Mouse (Mus musculus): ENCODE data around the gene Nell1. TPM values are rescaled to one million over a fixed set of nuclear protein-coding genes. Genes with fewer than 3 reads are reported as not detected.

The Nell1 gene
- polyA plus RNA-seq, 1 experiment from 2014 or later, result 2.2 TPM

GRCm38 (mm10) chr7:50137706-50138105 lies 163.0 kb downstream of the Nell1 start:
- H3K4me1 ChIP-seq (ENCODE audit: control insufficient read depth, insufficient read depth, low read length), result no peaks in the 10 kb centered on the region
- no peak overlapping the region for H3K9ac ChIP-seq (ENCODE audit: low read length)
- DNase-seq (ENCODE audit: low spot score, missing footprints), result no peak
- no peaks in the 10 kb centered on the region for H3K36me3 ChIP-seq (ENCODE audit: control insufficient read depth, insufficient read depth, low read length)
- H3K9me3 ChIP-seq (ENCODE audit: control insufficient read depth, low read length), result no peaks in the 10 kb centered on the region
- no peaks in the 10 kb centered on the region for H3K27me3 ChIP-seq (ENCODE audit: control insufficient read depth, insufficient read depth, low read length)
- H3K4me3 ChIP-seq (ENCODE audit: low read depth, low read length), result no peak overlapping the region
- ATAC-seq (ENCODE audit: low FRiP score), result no peak
- no peak overlapping the region for H3K27ac ChIP-seq (ENCODE audit: low read depth, low read length)
- H3K4me2 ChIP-seq, result no peak overlapping the region
- WGBS, result 85% methylated on average over 3 of the region's 3 CpGs

DNA sequence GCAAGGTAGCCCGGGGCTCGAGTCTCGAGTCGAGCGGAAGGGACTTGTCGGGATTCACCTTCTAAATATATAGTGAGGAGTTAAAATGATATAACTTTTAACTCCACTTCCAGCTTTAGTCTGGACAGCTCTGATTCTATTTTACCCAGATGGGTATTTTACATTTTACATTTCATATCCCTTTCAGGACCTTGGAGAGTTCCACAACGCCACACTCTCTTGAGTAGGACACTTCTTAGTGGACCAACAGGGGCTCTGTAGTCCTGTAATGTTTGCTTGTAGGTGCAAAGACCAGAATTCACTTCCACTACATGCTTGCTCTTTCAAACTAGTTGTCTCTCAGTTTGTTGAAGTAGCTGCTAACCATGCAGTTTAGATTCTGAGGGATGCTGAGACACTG lies 174.7 kb downstream of the Nell1 start:
- Histone ChIP-seq H3K27me3 (ENCODE audit: control insufficient read depth, insufficient read depth, low read length) (no peaks in the 10 kb centered on the region), H3K4me3 (ENCODE audit: low read depth, low read length) (no peak overlapping the region), H3K9ac (ENCODE audit: low read length) (no peak overlapping the region), H3K27ac (ENCODE audit: low read depth, low read length) (no peak overlapping the region), H3K4me2 (no peak overlapping the region), H3K36me3 (ENCODE audit: control insufficient read depth, insufficient read depth, low read length) (no peaks in the 10 kb centered on the region), H3K4me1 (ENCODE audit: control insufficient read depth, insufficient read depth, low read length) (no peaks in the 10 kb centered on the region), H3K9me3 (ENCODE audit: control insufficient read depth, low read length) (no peaks in the 10 kb centered on the region)
- DNase-seq (ENCODE audit: low spot score, missing footprints), result no peak
- no peak for ATAC-seq (ENCODE audit: low FRiP score)
- 91% methylated on average over 7 of the region's 7 CpGs for WGBS

DNA sequence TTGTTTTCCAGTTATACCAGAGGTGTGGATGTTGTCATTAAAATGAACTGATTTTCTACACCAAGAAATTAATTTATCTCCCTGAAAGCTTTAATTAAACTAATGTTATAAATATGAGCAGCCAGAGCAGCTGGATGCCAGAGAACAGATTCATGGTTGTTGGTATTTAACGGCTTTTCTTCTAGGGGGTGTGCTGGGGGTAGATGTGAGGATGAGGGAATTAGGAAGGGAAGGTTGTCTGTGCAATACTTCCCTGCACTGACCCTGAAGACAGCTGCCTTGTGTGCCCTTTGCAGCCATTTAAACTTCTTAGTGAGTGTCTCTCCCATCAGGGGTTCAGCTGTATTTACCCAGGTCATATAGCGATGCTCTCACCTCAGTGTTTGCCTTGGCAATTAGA lies 176.2 kb downstream of the Nell1 start:
- H3K27me3 ChIP-seq (ENCODE audit: control insufficient read depth, insufficient read depth, low read length), result no peaks in the 10 kb centered on the region
- H3K4me2 ChIP-seq, result no peak overlapping the region
- H3K27ac ChIP-seq (ENCODE audit: low read depth, low read length), result no peak overlapping the region
- no peaks in the 10 kb centered on the region for H3K9me3 ChIP-seq (ENCODE audit: control insufficient read depth, low read length)
- no peak for ATAC-seq (ENCODE audit: low FRiP score)
- H3K4me3 ChIP-seq (ENCODE audit: low read depth, low read length), result no peak overlapping the region
- H3K36me3 ChIP-seq (ENCODE audit: control insufficient read depth, insufficient read depth, low read length), result no peaks in the 10 kb centered on the region
- no peaks in the 10 kb centered on the region for H3K4me1 ChIP-seq (ENCODE audit: control insufficient read depth, insufficient read depth, low read length)
- H3K9ac ChIP-seq (ENCODE audit: low read length), result no peak overlapping the region
- no peak for DNase-seq (ENCODE audit: low spot score, missing footprints)
- WGBS, result 82% methylated on average over 2 of the region's 2 CpGs

DNA sequence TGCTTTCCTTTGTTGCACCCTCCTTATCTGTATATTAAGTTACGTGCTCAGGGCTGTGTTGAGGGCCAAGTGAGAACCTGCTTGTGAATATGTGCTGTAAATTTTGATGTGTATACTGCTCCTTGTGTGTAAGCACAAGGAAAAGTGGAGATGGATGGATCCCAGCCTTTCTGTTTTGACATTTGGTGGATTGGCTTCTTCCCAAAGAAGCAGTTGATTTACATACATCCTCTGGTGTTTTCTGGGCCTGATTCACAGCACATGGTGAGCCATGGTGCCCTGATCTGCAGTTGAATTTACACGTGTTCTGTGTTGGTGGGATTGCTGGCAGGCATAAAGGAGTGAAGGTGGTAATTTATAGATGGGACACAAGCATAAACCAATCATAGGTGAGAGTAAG lies 179.0 kb downstream of the Nell1 start:
- Histone ChIP-seq H3K4me2 (no peak overlapping the region), H3K4me3 (ENCODE audit: low read depth, low read length) (no peak overlapping the region), H3K9me3 (ENCODE audit: control insufficient read depth, low read length) (no peaks in the 10 kb centered on the region), H3K36me3 (ENCODE audit: control insufficient read depth, insufficient read depth, low read length) (no peaks in the 10 kb centered on the region), H3K27ac (ENCODE audit: low read depth, low read length) (no peak overlapping the region), H3K4me1 (ENCODE audit: control insufficient read depth, insufficient read depth, low read length) (no peaks in the 10 kb centered on the region), H3K9ac (ENCODE audit: low read length) (no peak overlapping the region), H3K27me3 (ENCODE audit: control insufficient read depth, insufficient read depth, low read length) (no peaks in the 10 kb centered on the region)
- 90% methylated on average over 2 of the region's 2 CpGs for WGBS
- ATAC-seq (ENCODE audit: low FRiP score), result no peak
- DNase-seq (ENCODE audit: low spot score, missing footprints), result no peak

DNA sequence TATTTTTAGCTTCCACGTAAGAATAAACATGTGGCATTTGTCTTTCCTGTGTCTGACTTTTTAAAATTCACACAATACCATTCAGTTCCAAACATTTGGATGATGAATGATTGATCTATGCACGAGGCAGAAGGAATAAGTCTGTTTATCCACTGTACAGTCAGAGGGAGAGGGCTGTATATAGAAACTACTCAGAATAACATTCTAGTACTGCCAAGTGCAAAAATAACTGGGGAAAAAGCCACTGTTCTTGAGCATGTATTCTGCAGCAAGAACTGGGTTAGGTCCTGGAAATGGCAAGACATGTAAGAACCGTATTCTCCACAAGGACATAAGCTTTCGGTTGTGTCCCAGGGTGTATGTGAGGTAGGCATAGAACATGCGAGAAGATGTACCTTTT lies 187.9 kb downstream of the Nell1 start:
- H3K36me3 ChIP-seq (ENCODE audit: control insufficient read depth, insufficient read depth, low read length), result no peaks in the 10 kb centered on the region
- ATAC-seq (ENCODE audit: low FRiP score) (no peak), DNase-seq (ENCODE audit: low spot score, missing footprints) (no peak)
- H3K4me3 ChIP-seq (ENCODE audit: low read depth, low read length), result no peak overlapping the region
- no peaks in the 10 kb centered on the region for H3K27me3 ChIP-seq (ENCODE audit: control insufficient read depth, insufficient read depth, low read length)
- H3K4me1 ChIP-seq (ENCODE audit: control insufficient read depth, insufficient read depth, low read length), result no peaks in the 10 kb centered on the region
- 90% methylated on average over 5 of the region's 5 CpGs for WGBS
- H3K9ac ChIP-seq (ENCODE audit: low read length), result no peak overlapping the region
- H3K9me3 ChIP-seq (ENCODE audit: control insufficient read depth, low read length), result no peaks in the 10 kb centered on the region
- H3K4me2 ChIP-seq, result no peak overlapping the region
- no peak overlapping the region for H3K27ac ChIP-seq (ENCODE audit: low read depth, low read length)

GRCm38 (mm10) chr7:50168778-50169177 lies 194.1 kb downstream of the Nell1 start:
- DNase-seq (ENCODE audit: low spot score, missing footprints), result no peak

GRCm38 (mm10) chr7:50186306-50186705 lies 211.6 kb downstream of the Nell1 start:
- no peaks in the 10 kb centered on the region for H3K4me1 ChIP-seq (ENCODE audit: control insufficient read depth, insufficient read depth, low read length)
- no peak overlapping the region for H3K27ac ChIP-seq (ENCODE audit: low read depth, low read length)
- 89% methylated on average over 6 of the region's 6 CpGs for WGBS
- H3K4me3 ChIP-seq (ENCODE audit: low read depth, low read length), result no peak overlapping the region
- DNase-seq (ENCODE audit: low spot score, missing footprints), result no peak
- no peaks in the 10 kb centered on the region for H3K27me3 ChIP-seq (ENCODE audit: control insufficient read depth, insufficient read depth, low read length)
- H3K36me3 ChIP-seq (ENCODE audit: control insufficient read depth, insufficient read depth, low read length), result no peaks in the 10 kb centered on the region
- no peaks in the 10 kb centered on the region for H3K9me3 ChIP-seq (ENCODE audit: control insufficient read depth, low read length)
- no peak overlapping the region for H3K9ac ChIP-seq (ENCODE audit: low read length)
- ATAC-seq (ENCODE audit: low FRiP score), result no peak
- H3K4me2 ChIP-seq, result no peak overlapping the region

More at GRCm38 (mm10) chr7:50168778-50169177, 194.1 kb downstream of the Nell1 start:
- no peak overlapping the region for H3K4me2 ChIP-seq
- H3K4me1 ChIP-seq (ENCODE audit: control insufficient read depth, insufficient read depth, low read length), result no peaks in the 10 kb centered on the region
- no peaks in the 10 kb centered on the region for H3K27me3 ChIP-seq (ENCODE audit: control insufficient read depth, insufficient read depth, low read length)
- no peaks in the 10 kb centered on the region for H3K9me3 ChIP-seq (ENCODE audit: control insufficient read depth, low read length)
- ATAC-seq (ENCODE audit: low FRiP score), result no peak
- H3K27ac ChIP-seq (ENCODE audit: low read depth, low read length), result no peak overlapping the region
- no peak overlapping the region for H3K4me3 ChIP-seq (ENCODE audit: low read depth, low read length)
- H3K9ac ChIP-seq (ENCODE audit: low read length), result no peak overlapping the region
- H3K36me3 ChIP-seq (ENCODE audit: control insufficient read depth, insufficient read depth, low read length), result no peaks in the 10 kb centered on the region

DNA sequence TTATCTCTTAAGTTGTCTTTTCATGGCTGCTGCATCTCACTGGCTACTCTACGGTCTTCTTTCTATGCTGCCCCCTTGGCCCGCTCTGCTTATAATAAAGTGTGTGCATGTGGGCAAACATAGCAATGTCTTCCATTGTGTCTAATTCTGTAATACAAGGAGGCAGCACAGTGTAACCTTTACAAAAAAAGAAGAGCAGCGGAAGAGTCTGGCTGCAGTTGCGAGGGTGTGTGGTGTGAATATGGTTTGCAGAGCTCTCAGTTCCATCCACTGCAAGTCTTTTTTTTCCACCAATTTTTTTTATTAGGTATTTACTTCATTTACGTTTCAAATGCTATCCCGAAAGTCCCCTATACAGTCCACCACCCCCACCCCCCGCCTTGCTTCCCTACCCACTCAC lies 219.3 kb downstream of the Nell1 start:
- no peak for DNase-seq (ENCODE audit: low spot score, missing footprints)

DNA sequence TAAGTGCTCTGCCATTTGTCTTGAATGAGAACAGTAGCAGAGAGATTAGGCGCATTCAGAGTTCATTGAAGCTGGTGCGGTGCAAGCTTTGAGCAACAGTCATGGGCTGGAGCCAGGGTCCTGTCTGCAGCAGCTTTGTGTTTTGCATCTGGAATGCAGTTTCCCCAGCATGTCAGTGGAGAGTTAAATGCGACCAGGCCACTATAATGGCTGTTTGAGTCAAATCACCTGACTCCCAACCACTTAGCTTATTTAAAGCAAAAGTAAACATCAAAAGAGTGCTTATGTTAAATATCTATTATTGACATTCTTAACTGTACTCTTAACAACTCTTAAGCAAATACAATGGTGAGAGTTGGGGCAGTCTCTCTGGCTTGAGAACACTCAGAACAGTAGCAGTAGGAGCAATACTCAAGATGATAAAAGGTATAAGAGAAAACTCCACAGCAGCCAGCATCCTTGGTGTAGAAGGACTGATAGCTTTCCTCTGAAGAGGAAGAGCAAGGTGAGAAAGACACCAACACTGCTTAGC lies 220.5 kb downstream of the Nell1 start:
- Histone ChIP-seq H3K4me3 (ENCODE audit: low read depth, low read length) (no peak overlapping the region), H3K9me3 (ENCODE audit: control insufficient read depth, low read length) (no peaks in the 10 kb centered on the region), H3K27ac (ENCODE audit: low read depth, low read length) (no peak overlapping the region), H3K4me1 (ENCODE audit: control insufficient read depth, insufficient read depth, low read length) (no peaks in the 10 kb centered on the region), H3K27me3 (ENCODE audit: control insufficient read depth, insufficient read depth, low read length) (no peaks in the 10 kb centered on the region), H3K4me2 (no peak overlapping the region), H3K9ac (ENCODE audit: low read length) (no peak overlapping the region), H3K36me3 (ENCODE audit: control insufficient read depth, insufficient read depth, low read length) (no peaks in the 10 kb centered on the region)
- DNase-seq (ENCODE audit: low spot score, missing footprints), result no peak
- ATAC-seq (ENCODE audit: low FRiP score), result no peak
- 66% methylated on average over 3 of the region's 3 CpGs for WGBS

More for the DNA sequence above, 219.3 kb downstream of the Nell1 start:
- 89% methylated on average over 7 of the region's 7 CpGs for WGBS
- H3K9me3 ChIP-seq (ENCODE audit: control insufficient read depth, low read length), result no peaks in the 10 kb centered on the region
- no peak overlapping the region for H3K4me2 ChIP-seq
- H3K4me3 ChIP-seq (ENCODE audit: low read depth, low read length), result no peak overlapping the region
- H3K4me1 ChIP-seq (ENCODE audit: control insufficient read depth, insufficient read depth, low read length), result no peaks in the 10 kb centered on the region
- no peaks in the 10 kb centered on the region for H3K36me3 ChIP-seq (ENCODE audit: control insufficient read depth, insufficient read depth, low read length)
- H3K27ac ChIP-seq (ENCODE audit: low read depth, low read length), result no peak overlapping the region
- H3K9ac ChIP-seq (ENCODE audit: low read length), result no peak overlapping the region
- no peak for ATAC-seq (ENCODE audit: low FRiP score)
- no peaks in the 10 kb centered on the region for H3K27me3 ChIP-seq (ENCODE audit: control insufficient read depth, insufficient read depth, low read length)

DNA sequence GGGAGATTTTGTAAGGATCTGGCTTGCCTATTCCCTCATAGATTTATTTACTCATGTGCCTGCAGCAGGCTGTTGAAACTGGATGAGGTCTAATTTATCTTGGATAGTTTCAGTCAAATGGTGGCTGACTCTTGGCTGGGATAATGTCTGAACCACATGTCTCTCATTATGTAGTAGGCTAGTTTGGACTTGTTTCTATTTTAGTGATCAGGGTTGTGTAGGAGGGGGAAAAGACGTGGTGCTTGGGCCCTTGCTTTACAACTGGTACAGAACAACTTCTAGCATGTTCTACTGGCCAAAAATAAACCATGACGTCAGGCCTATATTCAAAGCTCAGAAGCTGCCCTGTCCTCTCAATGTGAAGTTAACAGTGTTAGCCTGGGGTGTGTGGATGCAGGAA lies 230.6 kb downstream of the Nell1 start:
- no peak for DNase-seq (ENCODE audit: low spot score, missing footprints)
- Histone ChIP-seq H3K4me3 (ENCODE audit: low read depth, low read length) (no peak overlapping the region), H3K27me3 (ENCODE audit: control insufficient read depth, insufficient read depth, low read length) (no peaks in the 10 kb centered on the region), H3K27ac (ENCODE audit: low read depth, low read length) (no peak overlapping the region), H3K4me1 (ENCODE audit: control insufficient read depth, insufficient read depth, low read length) (no peaks in the 10 kb centered on the region), H3K9me3 (ENCODE audit: control insufficient read depth, low read length) (no peaks in the 10 kb centered on the region), H3K9ac (ENCODE audit: low read length) (no peak overlapping the region), H3K4me2 (no peak overlapping the region), H3K36me3 (ENCODE audit: control insufficient read depth, insufficient read depth, low read length) (no peaks in the 10 kb centered on the region)
- ATAC-seq (ENCODE audit: low FRiP score), result no peak
- WGBS, result 64% methylated on average over 2 of the region's 2 CpGs
